Mouse (Mus musculus) bone marrow, adult 2 months (tissue): ENCODE measurements around the gene Tbcd. TPM values are rescaled to one million over a fixed set of nuclear protein-coding genes. Genes with fewer than 3 reads are reported as not detected.

Source experiments
- H3K27ac ChIP-seq: fragments of 200-500 bp; 2 replicates; pipeline ENCODE4 v1.5.1; 2012; ENCODE audit warnings: low read depth, mild to moderate bottlenecking, control low read depth, inconsistent platforms, low read length; ENCODE audit not compliant: control insufficient read depth, poor library complexity, insufficient read depth
- H3K4me1 ChIP-seq: fragments of 200-500 bp; 2 replicates; pipeline ENCODE4 v1.6.1; 2011; ENCODE audit warnings: low read length; ENCODE audit not compliant: control insufficient read depth, insufficient read depth
- H3K4me3 ChIP-seq: fragments of 200-500 bp; replicated peaks from 2 replicates; pipeline ENCODE3; 2011; ENCODE audit warnings: mild to moderate bottlenecking, low read depth, low read length, control low read depth; ENCODE audit not compliant: control insufficient read depth
- CTCF ChIP-seq: fragments of 200-500 bp; IDR thresholded peaks from 2 replicates; pipeline ENCODE4 v1.5.1; 2011; ENCODE audit warnings: low read length, control low read depth; ENCODE audit not compliant: control insufficient read depth, insufficient read depth
- POLR2A ChIP-seq: fragments of 200-500 bp; IDR thresholded peaks from 2 replicates; pipeline ENCODE4 v1.6.1; 2011; ENCODE audit warnings: low read depth, mild to moderate bottlenecking, control low read depth, low read length, borderline replicate concordance; ENCODE audit not compliant: control insufficient read depth
- WGBS: fragments of 180-500 bp; shearing (Covaris S2); methylation state at CpG from one replicate; pipeline ENCODE4 v1.1.7; 2018; 5-methylcytosine and 5-hydroxymethylcytosine counted together
- polyA plus RNA-seq: library from polyadenylated mRNA; stranded (reverse); fragments of >200 nt; gene quantifications from 2 replicates; pipeline ENCODE4 v1.2.4, GENCODE M21; 2011; ENCODE audit warnings: low replicate concordance; ENCODE audit not compliant: missing spikeins, insufficient read depth, insufficient read length

Gene Tbcd
- polyA plus RNA-seq, 1 experiment: 25.2 TPM

- Histone ChIP-seq H3K4me3 (no peak overlapping the region), H3K27ac (no peak overlapping the region), H3K4me1 (no peaks in the 10 kb centered on the region; the same call in 1 of the 2 replicates)
- 55% methylated on average over 2 of the region's 2 CpGs for WGBS
- no peak for TF ChIP-seq CTCF
- TF ChIP-seq POLR2A: no peak
Observed at GRCm38 (mm10) chr11:121442076-121442475, 9.7 kb upstream of the Tbcd start.

GRCm38 (mm10) chr11:121451216-121451726, 478 bp upstream of the Tbcd start:
- Histone ChIP-seq H3K4me1 (peaks cover 5% of the 10 kb centered on the region; the same call in 1 of the 2 replicates), H3K4me3 (peak overlapping the region; percentile 91), H3K27ac (peak overlapping the region; percentile 1; the same call in 1 of the 2 replicates)
- TF ChIP-seq POLR2A: no peak
- TF ChIP-seq CTCF: no peak
- WGBS: 37% methylated on average over 9 of the region's 9 CpGs

- Histone ChIP-seq H3K4me3 (no peak overlapping the region), H3K4me1 (peaks cover 3% of the 10 kb centered on the region; the same call in 1 of the 2 replicates), H3K27ac (no peak overlapping the region)
- WGBS: 96% methylated on average over 3 of the region's 3 CpGs
- no peak for TF ChIP-seq CTCF
- no peak for TF ChIP-seq POLR2A
Observed at GRCm38 (mm10) chr11:121457874-121458273, 6.1 kb downstream of the Tbcd start.

GRCm38 (mm10) chr11:121467408-121467807, 15.7 kb downstream of the Tbcd start:
- TF ChIP-seq POLR2A (no peak), CTCF (no peak)
- H3K4me1 ChIP-seq: no peaks in the 10 kb centered on the region
- no peak overlapping the region for H3K4me3 ChIP-seq
- WGBS: 95% methylated on average over 6 of the region's 6 CpGs
- no peak overlapping the region for H3K27ac ChIP-seq

GRCm38 (mm10) chr11:121474831-121475230, 23.1 kb downstream of the Tbcd start:
- Histone ChIP-seq H3K4me1 (peaks cover 6% of the 10 kb centered on the region), H3K27ac (no peak overlapping the region; the same call in 1 of the 2 replicates), H3K4me3 (no peak overlapping the region)
- WGBS: 36% methylated on average over 3 of the region's 3 CpGs
- TF ChIP-seq CTCF: no peak
- TF ChIP-seq POLR2A: no peak

GRCm38 (mm10) chr11:121475699-121476415, 24.1 kb downstream of the Tbcd start:
- H3K27ac ChIP-seq: no peak overlapping the region
- no peak overlapping the region for H3K4me3 ChIP-seq
- H3K4me1 ChIP-seq: peaks cover 6% of the 10 kb centered on the region
- 18% methylated on average over 9 of the region's 9 CpGs for WGBS
- TF ChIP-seq CTCF (peak; percentile 91), POLR2A (no peak)

- TF ChIP-seq CTCF: no peak
- TF ChIP-seq POLR2A: no peak
- Histone ChIP-seq H3K4me3 (no peak overlapping the region), H3K27ac (peak overlapping the region; percentile 32), H3K4me1 (peaks cover 1% of the 10 kb centered on the region; the same call in 1 of the 2 replicates)
- 37% methylated on average over 15 of the region's 15 CpGs for WGBS
Observed at GRCm38 (mm10) chr11:121479476-121480203, 27.9 kb downstream of the Tbcd start.

- H3K27ac ChIP-seq: no peak overlapping the region
- WGBS: 81% methylated on average over 2 of the region's 2 CpGs
- no peak overlapping the region for H3K4me3 ChIP-seq
- TF ChIP-seq POLR2A: no peak
- no peak for TF ChIP-seq CTCF
- H3K4me1 ChIP-seq: peaks cover 1% of the 10 kb centered on the region; the same call in 1 of the 2 replicates
Observed at GRCm38 (mm10) chr11:121481129-121481528, 29.4 kb downstream of the Tbcd start.
